ENCODE assay signal across 9 mouse cellular contexts in genomic region chrX:59134928-59135361, GRCm38 (mm10).
DNase-seq lines count a peak whose midpoint lies in the region; ATAC-seq and TF ChIP-seq lines count a peak whose summit lies in the region.
"Had no signal": no experiment of that assay in that cellular context is flagged by ENCODE, and none has a peak within 500 bp of the region (broad histone marks: within the 10 kb centered on the region; RNA-seq: fewer than 3 reads in every experiment).

No protein-coding gene starts in this region.

- no peak for TF ChIP-seq EP300 in stomach, postnatal 0 days (optimal IDR thresholded peaks at IDR 0.05)

- no peak overlapping the region for H3K9ac ChIP-seq in intestine, embryonic 14.5 days (ENCODE audit: low read length)
- H3K9ac ChIP-seq in stomach, postnatal 0 days (ENCODE audit: low read length): no peak overlapping the region

- WGBS in intestine, embryonic 14.5 days: 6% methylated on average over 7 of the region's 8 CpGs
- 13% methylated on average over 8 of the region's 8 CpGs for WGBS in stomach, postnatal 0 days

- H3K4me3 ChIP-seq in intestine, embryonic 14.5 days (ENCODE audit: low read depth, low read length): peak overlapping the region; percentile 45
- peak overlapping the region; percentile 49 for H3K4me3 ChIP-seq in stomach, postnatal 0 days (ENCODE audit: low read depth, low read length)

- H3K4me2 ChIP-seq in intestine, embryonic 14.5 days (ENCODE audit: low read length): peak overlapping the region; percentile 52
- peak overlapping the region; percentile 58 for H3K4me2 ChIP-seq in stomach, postnatal 0 days (replicated peaks; ENCODE audit: low read depth)

- H3K27me3 ChIP-seq in intestine, embryonic 14.5 days (replicated peaks; ENCODE audit: control insufficient read depth, insufficient read depth, low read length): 0 out of 2 replicates have a peak, but pooled peaks cover 14% of the 10 kb centered on the region
- H3K27me3 ChIP-seq in stomach, postnatal 0 days (ENCODE audit: control insufficient read depth, insufficient read depth, low read length): no peaks in the 10 kb centered on the region

- peak; percentile 74 for TF ChIP-seq CTCF in stomach, postnatal 0 days (IDR thresholded peaks at IDR 0.05; ENCODE audit: low read depth)

- intact Hi-C loops in left cerebral cortex, postnatal 4 days (cut with DNase I): loop anchor here (2.0 kb wide), 1 partner anchor 514 kb away; no protein-coding TSS in a partner anchor

- DNase-seq in adrenal gland, adult (ENCODE audit: inconsistent age in 2 of 2, low spot score in 1 of 2): peak; percentile 11 to 37
- DNase-seq in adrenal gland, adult 2 months: no peak
- peak; percentile 45 to 56 for DNase-seq in cerebellum, postnatal 10 days
- DNase-seq in frontal cortex, postnatal 25 days (ENCODE audit: low spot score in 2 of 2): peak; percentile 9 to 15
- peak; percentile 66 for DNase-seq in intestine, embryonic 14.5 days (ENCODE audit: low spot score)
- DNase-seq in left cerebral cortex, postnatal 4 days: peak; percentile 56
- peak; percentile 44 for DNase-seq in neural tube, embryonic 10.5 days (ENCODE audit: extremely low spot score, low spot score)
- DNase-seq in stomach, postnatal 0 days (ENCODE audit: low spot score): peak; percentile 43

- no peak overlapping the region for H3K27ac ChIP-seq in intestine, embryonic 14.5 days (ENCODE audit: low read depth)
- H3K27ac ChIP-seq in stomach, postnatal 0 days (replicated peaks): no peak overlapping the region
- H3K27ac ChIP-seq: macrophage had no signal

- no peaks in the 10 kb centered on the region for H3K9me3 ChIP-seq in intestine, embryonic 14.5 days (ENCODE audit: control insufficient read depth, low read length)
- no peaks in the 10 kb centered on the region for H3K9me3 ChIP-seq in stomach, postnatal 0 days (ENCODE audit: control insufficient read depth, low read length)

- H3K4me1 ChIP-seq in intestine, embryonic 14.5 days (replicated peaks; ENCODE audit: control insufficient read depth, insufficient read depth, low read length): no peaks in the 10 kb centered on the region
- no peaks in the 10 kb centered on the region for H3K4me1 ChIP-seq in stomach, postnatal 0 days (replicated peaks; ENCODE audit: control insufficient read depth, insufficient read depth)

- peak; percentile 72 for ATAC-seq in intestine, embryonic 14.5 days (replicated peaks; ENCODE audit: low FRiP score, low TSS enrichment, low read depth)
- ATAC-seq in stomach, postnatal 0 days (ENCODE audit: low FRiP score, low TSS enrichment): no peak

- no peaks in the 10 kb centered on the region for H3K36me3 ChIP-seq in intestine, embryonic 14.5 days (ENCODE audit: control insufficient read depth, insufficient read depth, low read length)
- H3K36me3 ChIP-seq in stomach, postnatal 0 days (ENCODE audit: control insufficient read depth, insufficient read depth, low read length): no peaks in the 10 kb centered on the region
